Mouse (Mus musculus) adrenal gland, adult 2 months (tissue): ENCODE measurements around the gene Plekhs1. TPM values are rescaled to one million over a fixed set of nuclear protein-coding genes. Genes with fewer than 3 reads are reported as not detected.

Experiments
- DNase-seq: peaks from one replicate; pipeline ENCODE4 v3.0.0; 2021
- long read RNA-seq: library from polyadenylated mRNA; stranded (forward); transcript quantifications from one replicate; pipeline ENCODE4 v2.0.0, GENCODE M21; 2021
- polyA plus RNA-seq: library from polyadenylated mRNA; depleted of rRNA; stranded (reverse); fragments of >200 nt; gene quantifications from 2 replicates; pipeline ENCODE4 v1.2.3, GENCODE M21; 2012; rRNA removed
- total RNA-seq, 2 experiments: library from RNA; stranded (reverse); gene quantifications; 2 replicates each; pipeline ENCODE4 v1.2.3; 2021

The Plekhs1 gene
- under 1 TPM; 0.24 to 0.37 TPM for total RNA-seq
- 0.10 TPM in 1 of 2 replicates, not detected in the other for polyA plus RNA-seq
- long read RNA-seq = 0 reads

GRCm38 (mm10) chr19:56461522-56462101 is at the start of gene Plekhs1:
Gene Plekhs1 (plus strand): TSS chr19:56461640.
- peak; percentile 34 for DNase-seq

DNA sequence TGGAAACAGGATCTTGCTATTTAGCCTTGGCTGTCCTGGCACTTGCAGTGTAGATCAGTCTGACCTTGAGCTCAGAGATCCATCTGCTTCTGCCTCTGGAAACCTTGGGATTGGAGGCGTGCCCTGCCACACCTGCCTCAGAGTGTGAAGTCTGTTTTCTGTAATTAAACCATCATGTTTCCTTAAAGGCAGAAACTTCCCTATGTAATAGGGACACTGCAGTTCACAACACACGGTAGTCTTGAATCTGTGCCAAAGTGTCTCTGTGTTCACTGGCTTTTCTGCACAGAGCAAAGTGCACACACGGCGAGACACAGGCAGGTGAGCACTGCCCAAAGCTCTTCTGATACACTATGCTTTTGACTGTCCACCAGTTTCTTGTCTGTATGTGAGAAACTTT is 43.0 kb upstream of the Plekhs1 start:
- no peak for DNase-seq

DNA sequence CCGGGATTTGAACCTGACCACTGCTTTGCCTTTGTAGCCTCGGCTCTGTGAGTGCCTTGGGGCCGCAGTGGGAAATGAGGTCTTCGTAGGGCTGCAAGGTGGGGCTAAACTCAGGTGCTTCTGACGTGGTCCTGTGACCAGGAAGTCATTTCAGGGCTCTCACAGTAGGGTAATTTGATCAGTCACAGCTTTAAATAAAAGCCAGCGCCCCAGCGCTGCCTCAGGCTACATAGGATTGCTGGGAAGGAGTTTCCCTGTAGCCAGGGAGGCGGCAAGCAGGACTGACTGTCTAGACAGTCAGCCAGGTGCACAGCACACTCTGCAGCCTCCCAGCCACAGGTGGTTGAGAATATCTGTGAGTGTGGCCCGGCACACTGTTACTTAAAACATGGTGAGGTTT is 42.0 kb upstream of the Plekhs1 start:
- DNase-seq = no peak

DNA sequence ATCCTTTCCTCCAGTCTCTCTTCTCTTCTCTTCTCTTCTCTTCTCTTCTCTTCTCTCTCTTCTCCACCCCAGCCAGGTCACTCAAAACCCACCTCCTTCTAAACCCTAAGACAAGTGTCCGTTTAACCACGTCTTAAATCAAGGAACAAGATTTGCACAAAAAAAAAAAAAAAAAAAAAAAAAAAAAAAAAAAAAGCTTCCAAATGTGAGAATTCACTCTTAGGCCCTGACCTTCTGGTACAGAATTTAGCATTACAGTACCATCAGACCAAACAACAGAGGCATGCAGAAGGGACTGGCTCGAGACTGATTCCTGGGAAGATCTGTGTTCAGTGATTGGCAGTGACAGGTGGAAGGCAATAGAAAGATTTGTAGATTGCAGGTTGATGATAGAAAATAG is 41.1 kb upstream of the Plekhs1 start:
- no peak for DNase-seq

DNA sequence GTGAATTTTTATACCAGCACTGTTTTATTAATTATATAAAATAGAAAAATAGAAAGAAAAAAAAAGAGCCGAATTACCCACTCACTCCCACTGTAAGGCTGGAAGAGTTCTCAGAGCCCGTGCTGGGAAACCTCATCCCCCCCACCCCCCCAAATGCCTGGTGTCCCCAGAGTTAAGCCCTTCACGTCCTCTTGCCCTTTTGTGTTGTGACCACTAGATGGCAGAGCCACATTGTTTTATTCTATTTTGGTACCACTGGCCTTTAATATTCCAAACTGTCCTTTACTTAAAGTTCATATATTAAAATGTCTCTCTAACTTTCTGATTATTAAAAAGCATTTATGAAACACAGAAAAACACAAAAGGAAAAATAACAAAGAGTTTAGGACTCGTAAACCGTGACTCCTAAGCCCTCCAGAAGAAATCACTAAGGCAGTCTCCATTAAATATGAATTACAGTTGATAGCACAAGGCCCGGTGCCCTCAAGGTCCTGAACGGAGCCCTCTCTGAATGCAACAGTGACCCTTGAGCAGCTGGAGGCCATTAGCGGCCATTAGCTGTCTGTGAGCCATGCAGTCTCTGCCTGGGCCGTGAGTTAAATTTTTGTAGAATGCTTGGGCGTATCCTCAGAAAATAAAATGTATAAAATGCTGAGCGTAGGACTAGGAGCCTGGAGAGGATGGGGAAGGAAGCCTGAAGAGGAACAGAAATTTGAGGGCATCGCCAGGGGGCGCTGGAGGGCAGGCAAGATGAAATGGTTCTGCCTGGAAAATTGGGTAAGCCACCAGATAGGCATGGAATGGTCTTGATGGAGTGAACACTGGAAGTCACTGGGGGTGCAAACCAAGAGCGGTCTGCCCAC is 38.7 kb upstream of the Plekhs1 start:
- peak; percentile 86 for DNase-seq

- DNase-seq = no peak
These were observed 38.1 kb upstream of the Plekhs1 start for GRCm38 (mm10) chr19:56423370-56423769.

- no peak for DNase-seq
These were observed 36.6 kb upstream of the Plekhs1 start for GRCm38 (mm10) chr19:56424606-56425395.

DNA sequence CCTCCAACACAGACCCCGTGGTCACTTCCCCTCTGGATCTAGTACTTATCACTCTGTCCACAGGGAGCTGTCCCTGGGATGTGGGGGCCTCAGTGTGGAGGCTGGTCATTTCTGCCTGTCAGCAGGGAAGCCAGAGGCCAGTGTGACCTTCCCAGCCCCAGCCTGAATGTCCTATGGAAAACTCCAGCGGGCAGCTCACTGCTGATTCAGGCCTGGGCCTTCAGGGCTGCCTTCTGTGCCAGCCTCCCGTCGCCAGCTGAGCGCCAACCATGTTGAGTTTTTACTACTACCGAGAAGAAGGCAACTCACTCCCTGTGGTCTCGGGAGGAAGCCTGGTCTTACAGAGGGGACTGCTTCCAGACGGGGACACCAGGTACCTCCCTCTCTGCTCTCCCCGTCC is 35.9 kb upstream of the Plekhs1 start:
- peak; percentile 43 for DNase-seq

- no peak for DNase-seq
These were observed 31.1 kb upstream of the Plekhs1 start for GRCm38 (mm10) chr19:56430369-56430768.

GRCm38 (mm10) chr19:56432706-56433105 is 28.7 kb upstream of the Plekhs1 start:
- no peak for DNase-seq

DNA sequence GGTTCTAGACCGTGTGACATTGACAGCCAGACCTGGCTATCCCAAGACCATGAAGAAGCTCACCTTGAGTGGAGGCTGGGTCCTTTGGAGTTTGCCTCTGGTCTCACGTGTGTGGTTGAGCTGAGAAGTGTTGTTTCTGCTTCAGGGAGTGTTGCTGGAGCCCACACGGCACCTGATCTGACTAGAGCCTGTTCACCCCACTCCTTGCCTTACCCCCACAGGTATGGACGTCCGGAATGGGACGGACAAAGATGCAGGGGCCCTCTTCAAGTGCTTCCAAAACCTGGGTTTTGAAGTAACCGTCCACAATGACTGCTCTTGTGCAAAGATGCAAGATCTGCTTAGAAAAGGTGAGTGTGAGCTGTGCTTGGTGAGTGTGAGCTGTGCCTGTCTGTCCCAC is 27.9 kb upstream of the Plekhs1 start:
- DNase-seq = no peak

DNA sequence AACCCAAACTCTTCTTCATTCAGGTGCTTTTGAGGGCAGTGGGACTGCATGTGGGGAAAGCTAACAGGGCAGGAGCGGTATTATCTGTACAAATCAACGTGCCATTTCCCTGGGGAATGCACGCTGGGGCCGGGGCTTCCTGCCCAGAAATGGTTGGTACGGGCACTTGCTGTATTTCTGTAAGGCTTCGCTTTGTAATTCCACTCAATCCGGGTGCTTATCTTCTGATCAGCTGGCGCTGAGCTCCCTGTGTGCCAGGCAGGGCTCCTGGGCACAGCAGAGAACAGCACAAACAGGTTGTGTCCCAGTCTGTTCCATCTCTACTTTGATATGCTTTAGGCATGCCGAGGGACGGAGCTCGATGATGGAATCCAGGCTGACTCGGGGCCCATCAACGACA is 25.1 kb upstream of the Plekhs1 start:
- DNase-seq = peak; percentile 7

GRCm38 (mm10) chr19:56438357-56439071 is 22.9 kb upstream of the Plekhs1 start:
- DNase-seq = no peak

- DNase-seq = no peak
These were observed 22.4 kb upstream of the Plekhs1 start for GRCm38 (mm10) chr19:56439072-56439434.

- no peak for DNase-seq
These were observed 18.0 kb upstream of the Plekhs1 start for GRCm38 (mm10) chr19:56443445-56443844.

GRCm38 (mm10) chr19:56448784-56449183 is 12.7 kb upstream of the Plekhs1 start:
- DNase-seq = no peak

- DNase-seq = no peak
These were observed 11.9 kb upstream of the Plekhs1 start for GRCm38 (mm10) chr19:56449537-56449936.

DNA sequence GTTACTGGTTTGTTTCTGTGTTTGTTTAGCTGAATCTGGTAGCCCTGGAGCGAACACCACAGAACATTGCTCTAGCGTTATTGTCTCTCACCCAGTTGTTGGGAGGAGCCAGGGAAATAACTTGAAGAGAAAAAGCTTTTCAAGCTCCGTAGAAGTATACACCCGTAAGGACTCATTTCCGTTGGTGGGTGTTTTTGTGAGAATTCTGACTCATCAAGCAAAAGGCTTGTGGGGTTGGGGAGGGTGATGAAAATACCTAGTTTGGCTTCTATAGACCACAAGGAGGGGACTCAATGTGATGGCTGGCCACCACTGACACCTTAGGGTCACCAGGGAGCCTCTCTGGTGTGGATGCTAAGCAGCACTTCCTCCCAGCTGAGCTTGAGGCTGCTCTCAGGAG is 10.5 kb upstream of the Plekhs1 start:
- DNase-seq = no peak

DNA sequence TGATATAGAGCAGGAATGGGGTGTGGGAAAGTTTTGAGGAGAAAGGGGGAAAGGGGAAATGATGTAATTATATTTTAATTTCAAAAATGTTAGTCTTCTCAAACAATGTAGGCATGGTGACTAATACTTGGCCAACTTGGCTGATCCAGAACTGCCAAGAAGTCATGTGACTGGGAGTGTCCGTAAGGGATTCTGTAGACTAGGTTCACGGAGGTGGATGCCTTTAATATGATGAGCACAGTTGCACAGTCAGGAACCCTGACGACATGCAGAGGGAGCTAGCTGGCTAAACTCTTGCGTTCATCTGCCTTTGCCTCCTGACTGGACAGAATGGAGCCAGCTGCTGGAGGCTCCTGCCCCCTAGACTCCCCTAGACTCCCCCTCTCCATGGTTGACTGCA is 9.6 kb upstream of the Plekhs1 start:
- DNase-seq = no peak

DNA sequence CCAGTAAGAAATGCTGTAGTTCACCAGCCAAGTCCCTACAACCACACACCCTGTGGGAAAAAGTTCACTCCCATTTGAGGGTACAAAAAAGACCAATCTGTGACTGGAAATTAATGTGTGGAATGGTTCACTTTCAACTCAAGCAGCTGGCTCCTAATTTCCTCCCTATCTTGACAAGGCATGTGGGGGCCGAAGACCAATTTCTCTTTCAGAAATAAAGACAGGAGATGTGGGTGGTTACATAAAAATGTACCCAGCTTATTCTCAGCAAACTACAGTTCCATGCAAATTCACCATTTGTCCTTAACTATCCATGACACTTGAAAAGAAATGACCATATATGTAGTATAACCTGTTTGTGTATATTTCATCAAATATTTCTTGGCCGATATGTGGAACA is 9.0 kb upstream of the Plekhs1 start:
- DNase-seq = no peak

DNA sequence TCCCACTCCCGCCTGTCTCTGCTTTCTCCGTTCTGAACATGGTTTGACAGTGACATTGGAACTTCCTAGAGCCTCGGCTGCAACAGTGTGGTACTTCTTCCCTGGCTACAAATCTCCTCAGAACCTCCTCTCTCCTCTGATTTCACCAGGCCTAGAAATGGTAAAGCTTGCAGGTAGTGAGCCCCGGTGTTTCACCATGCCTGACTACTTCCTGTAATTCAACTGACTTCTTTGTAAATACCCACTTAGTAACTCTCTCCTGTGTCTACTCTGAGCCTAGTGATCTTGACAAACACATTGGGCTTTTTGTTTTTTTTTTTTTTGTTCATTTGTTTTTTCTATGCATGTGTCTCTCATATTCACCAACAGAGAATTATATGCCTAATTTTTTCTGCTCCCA is 6.6 kb upstream of the Plekhs1 start:
- DNase-seq = no peak

DNA sequence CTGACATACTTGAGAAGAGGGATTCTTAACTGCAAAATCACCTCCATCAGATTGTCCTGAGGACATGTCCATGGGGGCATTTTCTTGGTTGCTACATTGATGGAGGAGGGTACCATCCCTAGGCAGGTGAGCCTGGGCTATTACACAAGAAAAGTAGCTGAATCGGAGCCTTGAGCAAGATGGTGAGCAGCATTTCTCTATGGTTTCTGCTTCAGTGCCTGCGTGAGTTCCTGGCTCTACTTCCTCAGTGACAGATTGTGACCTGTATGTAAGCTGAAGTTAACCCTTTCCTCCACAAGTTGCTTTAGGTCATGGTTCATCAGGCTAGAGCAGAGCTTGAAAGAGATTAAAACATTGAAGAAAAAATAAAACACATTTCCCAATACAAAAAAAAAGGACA is 6.1 kb upstream of the Plekhs1 start:
- no peak for DNase-seq
